In genomic region chr5:122109325-122110060, GRCm38 (mm10) we compare ENCODE assay signal across 12 mouse cellular contexts. TPM values are rescaled to one million over a fixed set of nuclear protein-coding genes. Genes with fewer than 3 reads are reported as not detected.
DNase-seq lines count a peak whose midpoint lies in the region; ATAC-seq and TF ChIP-seq lines count a peak whose summit lies in the region.
"Had no signal": no experiment of that assay in that cellular context is flagged by ENCODE, and none has a peak within 500 bp of the region (broad histone marks: within the 10 kb centered on the region; RNA-seq: fewer than 3 reads in every experiment).

No protein-coding gene starts in this region.

- H3K4me1 ChIP-seq in bone marrow macrophage, adult 2 months (ENCODE audit: control insufficient read depth, insufficient read depth, low read length): peaks cover 32% of the 10 kb centered on the region
- H3K4me1 ChIP-seq: limb, embryonic 13.5 days had no signal

- H3K27ac ChIP-seq in left cerebral cortex, adult 2 months: peak overlapping the region; percentile 28; the same call in 1 of the 2 replicates
- H3K27ac ChIP-seq in bone marrow macrophage, adult 2 months (ENCODE audit: insufficient read depth, low read depth, low read length): peak overlapping the region; percentile 79
- H3K27ac ChIP-seq: layer of hippocampus, adult 2 months; limb, embryonic 13.5 days had no signal

- intact Hi-C loops in left cerebral cortex, adult 2 months (cut with DNase I): loop anchor here (5.0 kb wide), 2 partner anchors 233 to 283 kb away; partner anchors contain the start of gene Arpc3

- H3K4me3 ChIP-seq in left cerebral cortex, adult 2 months: no peak overlapping the region
- H3K4me3 ChIP-seq in bone marrow macrophage, adult 2 months (ENCODE audit: insufficient read depth, low read length): no peak overlapping the region
- H3K4me3 ChIP-seq: layer of hippocampus, adult 2 months; limb, embryonic 13.5 days; myocyte had no signal

- TF ChIP-seq POLR2A in bone marrow macrophage, adult 2 months (IDR thresholded peaks at IDR 0.05; ENCODE audit: borderline replicate concordance, low read depth, low read length): no peak

- TF ChIP-seq CTCF in left cerebral cortex, adult 2 months (IDR thresholded peaks at IDR 0.05): no peak
- TF ChIP-seq CTCF in bone marrow macrophage, adult 2 months (IDR thresholded peaks at IDR 0.05; ENCODE audit: low read depth, low read length): no peak; the same call in 1 of the 2 replicates

- DNase-seq in left cerebral cortex, adult 2 months (ENCODE audit: extremely low spot score in 1 of 2, low spot score in 2 of 2): no peak
- DNase-seq in left cerebral cortex, adult 11 months (ENCODE audit: low spot score): no peak
- peak; percentile 70 for DNase-seq in embryo, embryonic 9.5 days (ENCODE audit: extremely low spot score)
- no peak for DNase-seq in neural tube, embryonic 10.5 days (ENCODE audit: extremely low spot score, low spot score)
- no peak for DNase-seq in gastrocnemius, postnatal 25 days

- peak; percentile 52 to 63; a peak in 2 of 4 replicates for ATAC-seq in hematopoietic stem cell, adult 5-6 weeks (replicated peaks in 1 of 2; ENCODE audit: insufficient read depth in 1 of 2, low FRiP score in 2 of 2, low TSS enrichment in 1 of 2, low read depth in 1 of 2, poor library complexity in 2 of 2, severe bottlenecking in 2 of 2)

RNA-seq across cellular contexts. Expression of gene Myl2, which starts 8.7 kb away (rescaled TPM):
- 1 to 10 TPM in 1 of 2 experiments, under 1 TPM in 1; 0.86 to 1.4 TPM for total RNA-seq in left cerebral cortex, adult 2 months (2021)
- polyA plus RNA-seq in bone marrow macrophage, adult 2 months (2012; ENCODE audit: insufficient read depth, insufficient read length, missing spikeins): 3.6 TPM in 1 of 2 replicates, not detected in the other
- 3.9 TPM in 1 of 2 replicates, not detected in the other for total RNA-seq in hematopoietic stem cell, adult 5-6 weeks (2017)
- total RNA-seq in gastrocnemius, postnatal 25 days (2021): 1,000 to 10,000 TPM in 1 of 2 experiments, 100 to 1,000 TPM in 1; 354 to 1,320 TPM
- polyA plus RNA-seq: urinary bladder, adult 2 months had no signal

RNA-seq across cellular contexts. Expression of gene Ccdc63, which starts 31.1 kb away (rescaled TPM):
- total RNA-seq in left cerebral cortex, adult 2 months (2021): 1 to 10 TPM in 1 of 2 experiments, under 1 TPM in 1; 0.66 to 1.1 TPM
- 1.8 and 2.5 TPM in 2 replicates for polyA plus RNA-seq in bone marrow macrophage, adult 2 months (2012; ENCODE audit: insufficient read depth, insufficient read length, missing spikeins)
- total RNA-seq in hematopoietic stem cell, adult 5-6 weeks (2017): 0.20 and 1.0 TPM in 2 replicates
- not detected for total RNA-seq in gastrocnemius, postnatal 25 days (2021)
- total RNA-seq: gastrocnemius, adult 18-20 months had no signal
- polyA plus RNA-seq: limb, embryonic 13.5 days; myocyte had no signal

RNA-seq across cellular contexts. Expression of gene Ppp1cc, which starts 48.6 kb away (rescaled TPM):
- 100 to 1,000 TPM; 176 to 195 TPM for total RNA-seq in left cerebral cortex, adult 2 months (2021)
- 308 and 336 TPM in 2 replicates for polyA plus RNA-seq in bone marrow macrophage, adult 2 months (2012; ENCODE audit: insufficient read depth, insufficient read length, missing spikeins)
- total RNA-seq in hematopoietic stem cell, adult 5-6 weeks (2017): 202 and 213 TPM in 2 replicates
- 100 to 1,000 TPM; 111 to 125 TPM for total RNA-seq in gastrocnemius, postnatal 25 days (2021)

RNA-seq across cellular contexts. Expression of gene Cux2, which starts 59.6 kb away (rescaled TPM):
- 100 to 1,000 TPM; 194 to 215 TPM for total RNA-seq in left cerebral cortex, adult 2 months (2021)
- 0.07 TPM in 1 of 2 replicates, not detected in the other for polyA plus RNA-seq in bone marrow macrophage, adult 2 months (2012; ENCODE audit: insufficient read depth, insufficient read length, missing spikeins)
- total RNA-seq in hematopoietic stem cell, adult 5-6 weeks (2017): not detected in 2 replicates
- total RNA-seq in gastrocnemius, postnatal 25 days (2021): 1 to 10 TPM; 1.8 to 6.9 TPM

Comparison
In these comparisons a context has a peak if more than half of its experiments do, and no peak if none do; other contexts are left out.
1. RNA of gene Myl2, which starts 8.7 kb away (total RNA-seq): 354 to 1,320 TPM in gastrocnemius, postnatal 25 days; 0.86 to 1.4 TPM in left cerebral cortex, adult 2 months and 3.9 TPM in hematopoietic stem cell, adult 5-6 weeks; every median in the first group is over 10 times any median in the second.